Mouse (Mus musculus) CH12.LX (cell line): ENCODE data around the gene Mdga1. TPM values are rescaled to one million over a fixed set of nuclear protein-coding genes. Genes with fewer than 3 reads are reported as not detected.

Experiments used
- DNase-seq: peaks from one replicate; pipeline ENCODE4 v3.0.0-alpha.2; 2013; ENCODE audit errors: extremely low read depth
- H3K27ac ChIP-seq: 2 replicates; pipeline ENCODE4 v1.5.1; 2012; ENCODE audit warnings: low read depth, mild to moderate bottlenecking, control low read depth, moderate library complexity; ENCODE audit not compliant: insufficient read depth
- H3K27me3 ChIP-seq: replicated peaks from 2 replicates; pipeline ENCODE3; 2012; ENCODE audit warnings: inconsistent platforms
- H3K36me3 ChIP-seq, 2 experiments: replicated peaks in 1 of 2; 2 replicates each; pipeline versions ENCODE3 to v1.6.1; 2012; ENCODE audit warnings: inconsistent platforms in 1 of 2, low read length in 1 of 2, mild to moderate bottlenecking in 1 of 2, mixed read lengths in 1 of 2, moderate library complexity in 1 of 2; ENCODE audit not compliant: control insufficient read depth in 1 of 2, insufficient read depth in 1 of 2
- H3K4me1 ChIP-seq, 2 experiments: 2 replicates each; pipeline ENCODE4 v1.6.1; 2012; ENCODE audit warnings: inconsistent platforms in 1 of 2, moderate library complexity in 1 of 2; ENCODE audit not compliant: insufficient read depth in 2 of 2, control insufficient read depth in 1 of 2
- H3K4me2 ChIP-seq: 2 replicates; pipeline ENCODE4 v1.6.1; 2012; ENCODE audit warnings: low read depth, mild to moderate bottlenecking, control low read depth; ENCODE audit not compliant: poor library complexity, insufficient read depth, severe bottlenecking
- H3K4me3 ChIP-seq, 3 experiments: fragments of 150-350 bp in 1 of 3; sonication (generic) in 1 of 3; replicated peaks in 1 of 3; 2 replicates each; pipeline versions ENCODE3 to v1.5.1; 2011 to 2012; ENCODE audit warnings: low read depth in 2 of 3, low read length in 2 of 3, mild to moderate bottlenecking in 2 of 3, moderate library complexity in 2 of 3, control low read depth in 1 of 3, improper control_type of control experiment in 1 of 3, inconsistent platforms in 1 of 3, mixed read lengths in 1 of 3; ENCODE audit not compliant: poor library complexity in 1 of 3
- H3K79me2 ChIP-seq: replicated peaks from 2 replicates; pipeline ENCODE4 v1.6.1; 2012; ENCODE audit warnings: mild to moderate bottlenecking, moderate library complexity; ENCODE audit not compliant: control insufficient read depth, poor library complexity, insufficient read depth, severe bottlenecking; ENCODE audit errors: extremely low read depth
- H3K9ac ChIP-seq: 2 replicates; pipeline ENCODE4 v1.6.1; 2012; ENCODE audit warnings: low read depth, mild to moderate bottlenecking, control low read depth, moderate library complexity; ENCODE audit not compliant: insufficient read depth
- H3K9me3 ChIP-seq: replicated peaks from 2 replicates; pipeline ENCODE3; 2012; ENCODE audit warnings: low read length, inconsistent platforms, mixed read lengths
- CHD1 ChIP-seq: IDR thresholded peaks from 2 replicates; pipeline ENCODE4 v1.6.1; 2012; ENCODE audit warnings: low read depth, low read length, improper control_type of control experiment, inconsistent platforms
- CHD2 ChIP-seq: IDR thresholded peaks from 2 replicates; pipeline ENCODE4 v1.6.1; 2011; ENCODE audit warnings: low read length, improper control_type of control experiment
- CTCF ChIP-seq, 2 experiments: IDR thresholded peaks in 1 of 2; conservative IDR thresholded peaks in 1 of 2; 2 replicates each; pipeline ENCODE4 v1.5.1; 2011 to 2012; ENCODE audit warnings: low read depth in 2 of 2, low read length in 2 of 2, improper control_type of control experiment in 1 of 2, inconsistent platforms in 1 of 2, mild to moderate bottlenecking in 1 of 2, moderate library complexity in 1 of 2
- E2F4 ChIP-seq: IDR thresholded peaks from 2 replicates; pipeline ENCODE4 v1.6.1; 2011; ENCODE audit warnings: low read depth, low read length, improper control_type of control experiment; ENCODE audit not compliant: insufficient replicate concordance
- EP300 ChIP-seq: IDR thresholded peaks from 2 replicates; pipeline ENCODE4 v1.6.1; 2011; ENCODE audit warnings: low read length, improper control_type of control experiment
- ETS1 ChIP-seq: conservative IDR thresholded peaks from 2 replicates; pipeline ENCODE4 v1.6.1; 2012; ENCODE audit warnings: low read depth, mild to moderate bottlenecking, inconsistent platforms, low read length, improper control_type of control experiment, moderate library complexity
- HCFC1 ChIP-seq: IDR thresholded peaks from 2 replicates; pipeline ENCODE4 v1.6.1; 2012; ENCODE audit warnings: low read depth, mild to moderate bottlenecking, inconsistent platforms, low read length, improper control_type of control experiment
- IRF4 ChIP-seq: IDR thresholded peaks from 2 replicates; pipeline ENCODE4 v1.6.1; 2014; ENCODE audit warnings: low read depth, mild to moderate bottlenecking, inconsistent platforms, low read length, improper control_type of control experiment
- JUND ChIP-seq: conservative IDR thresholded peaks from 2 replicates; pipeline ENCODE4 v1.6.1; 2011; ENCODE audit warnings: low read depth, low read length, improper control_type of control experiment
- MAFK ChIP-seq: IDR thresholded peaks from 2 replicates; pipeline ENCODE4 v1.6.1; 2011; ENCODE audit warnings: low read length, improper control_type of control experiment; ENCODE audit not compliant: insufficient replicate concordance
- MAZ ChIP-seq: IDR thresholded peaks from 2 replicates; pipeline ENCODE4 v1.6.1; 2012; ENCODE audit warnings: low read depth, mild to moderate bottlenecking, inconsistent platforms, low read length, improper control_type of control experiment, moderate library complexity
- MEF2A ChIP-seq: IDR thresholded peaks from 2 replicates; pipeline ENCODE4 v1.6.1; 2014; ENCODE audit warnings: low read depth, mild to moderate bottlenecking, inconsistent platforms, low read length, improper control_type of control experiment, borderline replicate concordance
- MXI1 ChIP-seq: IDR thresholded peaks from 2 replicates; pipeline ENCODE4 v1.6.1; 2011; ENCODE audit warnings: mild to moderate bottlenecking, low read depth, low read length, improper control_type of control experiment
- MYC ChIP-seq: IDR thresholded peaks from 2 replicates; pipeline ENCODE4 v1.6.1; 2011; ENCODE audit warnings: low read depth, mild to moderate bottlenecking, improper control_type of control experiment, low read length
- NELFE ChIP-seq: IDR thresholded peaks from 2 replicates; pipeline ENCODE4 v1.6.1; 2011; ENCODE audit warnings: low read depth, low read length, improper control_type of control experiment
- NRF1 ChIP-seq: IDR thresholded peaks from 2 replicates; pipeline ENCODE4 v1.6.1; 2014; ENCODE audit warnings: low read depth, mild to moderate bottlenecking, inconsistent platforms, low read length, improper control_type of control experiment, moderate library complexity
- POLR2AphosphoS2 ChIP-seq: IDR thresholded peaks from 2 replicates; pipeline ENCODE4 v1.6.1; 2011; ENCODE audit warnings: low read depth, low read length, improper control_type of control experiment
- SIN3A ChIP-seq: IDR thresholded peaks from 2 replicates; pipeline ENCODE4 v1.6.1; 2012; ENCODE audit warnings: low read length, improper control_type of control experiment, inconsistent platforms
- UBTF ChIP-seq: IDR thresholded peaks from 2 replicates; pipeline ENCODE4 v1.6.1; 2012; ENCODE audit warnings: low read depth, mild to moderate bottlenecking, inconsistent platforms, low read length, improper control_type of control experiment, moderate library complexity
- USF2 ChIP-seq: conservative IDR thresholded peaks from 2 replicates; pipeline ENCODE4 v1.6.1; 2011; ENCODE audit warnings: low read depth, low read length, improper control_type of control experiment
- ZKSCAN1 ChIP-seq: IDR thresholded peaks from 2 replicates; pipeline ENCODE4 v1.6.1; 2012; ENCODE audit warnings: low read depth, inconsistent platforms, low read length, improper control_type of control experiment, borderline replicate concordance
- ZMIZ1 ChIP-seq: IDR thresholded peaks from 2 replicates; pipeline ENCODE4 v1.6.1; 2012; ENCODE audit warnings: low read depth, mild to moderate bottlenecking, inconsistent platforms, low read length, improper control_type of control experiment
- dilution Hi-C: fragments of 300-500 bp; cut with MboI; formaldehyde crosslinking; loops from 2 replicates; pipeline ENCODE4 v1.14.3; 2020; ENCODE audit warnings: low sequenced_read_pairs; ENCODE audit not compliant: extremely low pct_unique_long_range_greater_than_20kb, extremely low pct_ligation_motif_present
- in situ Hi-C: fragments of 300-500 bp; cut with MboI; formaldehyde crosslinking; loops from 3 replicates; pipeline ENCODE4 v1.14.3; 2019; ENCODE audit warnings: low sequenced_read_pairs, low pct_ligation_motif_present, low pct_unique_long_range_greater_than_20kb, mixed read lengths
- polyA plus RNA-seq: library from polyadenylated mRNA; unstranded; fragments of >175 nt; gene quantifications from 2 replicates; pipeline ENCODE4 v1.2.1, GENCODE M21; 2012; ENCODE audit warnings: low read depth; ENCODE audit not compliant: insufficient read length
- total RNA-seq, 2 experiments: library from RNA; depleted of rRNA; stranded (reverse); fragments of 300-350 nt in 1 of 2; fragments of >200 nt in 1 of 2; gene quantifications; 2 replicates each; pipeline ENCODE4 v1.2.3; 2012 to 2014

Mdga1 gene
- total and polyA plus RNA-seq, 3 experiments: 0.29 to 0.39 (median 0.38) TPM

DNA sequence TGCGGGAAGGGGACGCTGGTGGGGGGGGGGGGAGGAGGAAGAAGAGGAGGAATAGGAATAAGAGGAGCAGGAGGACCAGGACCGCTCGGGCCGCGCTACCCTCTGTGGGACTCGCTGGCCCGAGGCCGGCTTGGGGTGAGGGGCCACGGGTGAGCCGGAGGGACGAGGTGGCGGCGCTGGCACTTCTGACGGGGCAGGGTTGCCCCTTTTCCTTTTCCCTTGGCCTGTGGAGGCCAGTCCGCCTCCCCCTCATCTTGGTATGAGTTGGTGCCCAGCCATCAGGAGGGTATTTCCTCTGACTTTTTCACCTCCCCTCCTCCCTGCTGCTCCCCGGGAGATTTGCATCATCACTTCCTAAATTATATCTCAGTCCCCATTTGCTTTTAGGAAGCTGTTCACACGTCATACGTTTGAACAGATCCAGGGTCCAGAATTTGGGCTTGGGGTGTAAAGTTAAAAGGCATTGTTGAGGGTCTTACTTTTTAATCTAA, 35.6 kb upstream of the Mdga1 start:
- Histone ChIP-seq H3K27ac (peak overlapping the region; percentile 51), H3K36me3 (peaks cover 0 to 26% of the 10 kb centered on the region in 2 experiments), H3K9me3 (no peaks in the 10 kb centered on the region), H3K79me2 (peaks cover 9% of the 10 kb centered on the region), H3K9ac (peak overlapping the region; percentile 89), H3K4me2 (peak overlapping the region; percentile 98), H3K27me3 (no peaks in the 10 kb centered on the region), H3K4me1 (peaks cover 6 to 38% of the 10 kb centered on the region in 2 experiments; a peak in 3 of 4 replicates), H3K4me3 (peak overlapping the region; percentile 67 to 85 (median 79))
- TF ChIP-seq ETS1 (0 out of 2 replicates have a peak, but pooled peaks have one; percentile 34), IRF4 (peak; percentile 59; the same call in 1 of the 2 replicates), EP300 (peak; percentile 59), NELFE (no peak), MAFK (0 out of 2 replicates have a peak, but pooled peaks have one; percentile 11), MXI1 (peak; percentile 77; the same call in 1 of the 2 replicates), UBTF (0 out of 2 replicates have a peak, but pooled peaks have one; percentile 60), ZKSCAN1 (no peak), E2F4 (no peak), ZMIZ1 (no peak), POLR2AphosphoS2 (no peak), HCFC1 (no peak), CTCF (conservative IDR thresholded peaks at IDR 0.05 in 1 of 2, IDR thresholded peaks at IDR 0.05 in 1 of 2; ENCODE audit: low read depth in 2 of 2, low read length in 2 of 2) (no peak), CHD2 (peak; percentile 58), SIN3A (peak; percentile 78), MAZ (peak; percentile 36; the same call in 1 of the 2 replicates), MEF2A (peak; percentile 44; the same call in 1 of the 2 replicates)
- in situ Hi-C loops: no loop called here
- dilution Hi-C loops: no loop called here
- DNase-seq: peak; percentile 77

DNA sequence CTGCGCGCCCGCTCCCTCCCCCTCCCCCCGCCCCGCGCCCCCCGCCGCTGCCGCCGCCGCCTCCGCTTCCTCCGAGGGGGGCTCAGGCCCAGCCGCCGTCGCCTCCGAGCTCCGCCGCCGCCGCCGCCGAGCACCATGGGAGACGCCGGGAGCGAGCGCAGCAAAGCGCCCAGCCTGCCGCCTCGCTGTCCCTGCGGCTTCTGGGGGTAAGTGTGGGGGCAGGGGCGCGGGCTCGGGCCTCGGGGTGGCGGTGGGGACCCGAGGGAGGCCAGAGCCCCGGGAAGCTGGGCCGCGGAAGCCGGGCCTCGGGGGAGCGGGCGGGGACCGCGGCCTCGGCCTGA, 35.2 kb upstream of the Mdga1 start:
- no peaks in the 10 kb centered on the region for H3K9me3 ChIP-seq
- H3K4me2 ChIP-seq: peak overlapping the region; percentile 98; the same call in 1 of the 2 replicates
- peak overlapping the region; percentile 35; the same call in 1 of the 2 replicates for H3K27ac ChIP-seq
- H3K27me3 ChIP-seq: no peaks in the 10 kb centered on the region
- H3K4me3 ChIP-seq: peak overlapping the region; percentile 67 to 85 (median 79)
- TF ChIP-seq NRF1 (no peak), USF2 (no peak), MAZ (no peak), E2F4 (no peak), ZKSCAN1 (no peak), JUND (no peak), CHD1 (no peak), MEF2A (no peak), EP300 (no peak), NELFE (no peak), MYC (no peak)
- peaks cover 7% of the 10 kb centered on the region for H3K79me2 ChIP-seq
- peak overlapping the region; percentile 89 for H3K9ac ChIP-seq
- in situ Hi-C loops: no loop called here
- H3K36me3 ChIP-seq: peaks cover 0 to 22% of the 10 kb centered on the region in 2 experiments
- dilution Hi-C loops: no loop called here
- H3K4me1 ChIP-seq: peaks cover 6 to 34% of the 10 kb centered on the region in 2 experiments; a peak in 3 of 4 replicates
- DNase-seq: no peak
